Mouse (Mus musculus) c-Kit-positive CD71-positive TER-119-positive erythroid progenitor cells, embryonic 14.5 days (primary cell): ENCODE results near the gene Usp48.

Experiments used
- DNase-seq: peaks from one replicate; pipeline ENCODE4 v3.0.0-alpha.2; 2013; ENCODE audit warnings: low spot score

Usp48 gene

GRCm38 (mm10) chr4:137661547-137661946 is 68.0 kb downstream of the Usp48 start:
- DNase-seq = no peak

DNA sequence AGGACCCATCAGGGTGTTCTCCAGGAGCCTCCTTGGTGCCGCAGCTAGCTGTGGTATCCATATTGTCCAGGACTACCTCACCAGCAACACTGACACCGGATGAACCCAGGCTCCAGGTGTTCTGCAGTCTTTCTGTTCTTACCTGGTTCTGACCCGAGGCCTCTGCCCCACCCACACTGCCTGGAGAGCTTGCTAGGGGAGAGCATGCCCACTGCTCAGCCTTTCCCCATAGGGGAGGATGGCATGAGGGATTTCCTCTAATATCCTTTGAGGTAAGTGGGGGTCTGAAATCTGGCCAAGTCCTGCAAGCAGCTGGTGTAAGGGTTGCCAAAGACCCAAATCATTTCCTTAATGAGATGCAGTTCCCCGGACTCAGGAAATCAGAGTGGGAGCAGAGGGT is 69.9 kb downstream of the Usp48 start:
- no peak for DNase-seq

- no peak for DNase-seq
These were observed 71.0 kb downstream of the Usp48 start, which contains the start of gene Rap1gap for GRCm38 (mm10) chr4:137664433-137664979. TSS of gene Rap1gap (plus strand) at chr4:137664726.

DNA sequence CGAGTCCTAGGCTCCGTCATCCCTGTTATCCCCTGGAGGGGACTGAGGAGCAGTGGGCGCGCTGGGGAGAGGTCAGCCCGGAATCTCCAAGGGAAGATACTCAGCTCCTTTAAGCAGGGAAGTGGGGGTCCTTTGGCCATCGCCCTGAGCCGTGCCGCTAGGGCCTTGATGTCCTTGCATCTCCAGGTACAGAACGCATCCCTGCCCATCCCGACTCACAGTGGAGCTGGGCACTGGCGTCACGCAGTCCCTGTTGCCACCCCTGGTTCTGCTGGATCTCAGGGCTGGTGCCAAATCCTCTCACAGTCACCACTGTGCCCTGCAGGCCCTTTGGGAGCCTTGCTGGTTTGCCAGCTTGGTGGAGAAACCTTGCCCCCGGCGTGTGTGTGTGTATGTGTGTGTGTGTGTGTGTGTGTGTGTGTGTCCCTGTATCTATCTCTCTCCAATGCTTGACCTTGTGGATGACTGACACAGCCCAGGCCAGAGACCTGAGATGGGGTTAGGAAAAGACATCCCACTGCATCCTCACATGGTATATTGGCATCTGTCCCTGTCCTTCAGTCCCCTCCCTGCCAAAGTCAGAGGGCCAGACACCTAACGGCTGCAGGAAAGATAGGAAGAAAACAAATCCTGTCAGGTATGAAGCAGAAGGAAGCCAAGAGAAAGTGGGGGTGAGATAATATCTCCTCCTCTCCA is 71.6 kb downstream of the Usp48 start:
- no peak for DNase-seq

GRCm38 (mm10) chr4:137665791-137666190 is 72.2 kb downstream of the Usp48 start:
- DNase-seq = no peak

DNA sequence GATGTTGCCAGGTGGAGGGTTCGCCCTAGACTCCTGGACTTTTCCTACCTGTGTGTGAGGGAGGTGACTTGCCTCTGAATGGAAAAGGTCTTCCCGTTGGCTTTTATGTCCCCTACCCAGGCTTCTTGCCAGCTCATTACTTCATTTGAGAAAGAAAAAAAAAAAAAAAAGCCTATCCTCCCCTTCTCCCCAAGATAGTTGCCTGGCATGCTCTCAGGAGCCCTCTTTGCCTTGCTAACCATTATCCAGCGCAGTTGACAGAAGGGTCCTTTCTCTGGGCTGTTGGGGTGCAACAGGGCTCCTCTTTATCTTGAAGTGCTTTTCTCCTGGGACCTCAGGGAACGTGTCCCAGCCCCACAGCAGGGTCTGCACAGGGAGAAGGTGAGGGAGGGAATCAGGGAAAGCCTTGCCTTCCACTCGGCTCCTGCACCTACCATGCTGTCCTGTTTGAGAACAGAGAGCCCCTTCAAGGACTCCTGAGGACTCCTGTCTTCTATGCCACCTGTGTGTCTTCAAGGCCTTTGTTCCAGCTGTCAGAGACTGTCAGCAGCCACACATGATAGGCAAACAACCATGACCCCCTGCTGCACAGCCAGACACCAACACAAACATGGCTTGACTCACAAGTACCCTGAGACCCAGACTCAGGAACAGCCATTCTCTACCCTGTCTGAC is 72.9 kb downstream of the Usp48 start:
- no peak for DNase-seq

GRCm38 (mm10) chr4:137666958-137667345 is 73.4 kb downstream of the Usp48 start:
- DNase-seq = no peak

DNA sequence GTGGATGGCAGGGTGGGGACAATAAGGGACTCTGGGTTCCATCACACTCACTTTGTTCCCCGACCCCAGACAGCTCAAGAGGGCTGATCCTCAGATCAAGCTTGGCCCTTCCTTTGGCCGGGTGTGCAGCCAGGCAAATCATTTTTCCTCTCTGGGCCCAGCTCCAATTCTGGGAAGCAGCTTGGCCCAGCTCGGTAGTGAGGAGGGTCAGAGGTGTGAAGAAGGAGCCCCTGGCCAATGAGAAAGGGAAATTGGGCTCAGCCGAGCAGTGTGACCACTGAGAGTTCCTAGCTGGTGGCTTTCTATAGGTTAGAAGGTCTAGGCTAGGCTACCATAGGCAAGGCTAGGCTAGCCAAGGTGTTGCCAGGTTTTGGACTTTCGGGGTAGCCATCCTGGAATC is 74.2 kb downstream of the Usp48 start:
- no peak for DNase-seq

DNA sequence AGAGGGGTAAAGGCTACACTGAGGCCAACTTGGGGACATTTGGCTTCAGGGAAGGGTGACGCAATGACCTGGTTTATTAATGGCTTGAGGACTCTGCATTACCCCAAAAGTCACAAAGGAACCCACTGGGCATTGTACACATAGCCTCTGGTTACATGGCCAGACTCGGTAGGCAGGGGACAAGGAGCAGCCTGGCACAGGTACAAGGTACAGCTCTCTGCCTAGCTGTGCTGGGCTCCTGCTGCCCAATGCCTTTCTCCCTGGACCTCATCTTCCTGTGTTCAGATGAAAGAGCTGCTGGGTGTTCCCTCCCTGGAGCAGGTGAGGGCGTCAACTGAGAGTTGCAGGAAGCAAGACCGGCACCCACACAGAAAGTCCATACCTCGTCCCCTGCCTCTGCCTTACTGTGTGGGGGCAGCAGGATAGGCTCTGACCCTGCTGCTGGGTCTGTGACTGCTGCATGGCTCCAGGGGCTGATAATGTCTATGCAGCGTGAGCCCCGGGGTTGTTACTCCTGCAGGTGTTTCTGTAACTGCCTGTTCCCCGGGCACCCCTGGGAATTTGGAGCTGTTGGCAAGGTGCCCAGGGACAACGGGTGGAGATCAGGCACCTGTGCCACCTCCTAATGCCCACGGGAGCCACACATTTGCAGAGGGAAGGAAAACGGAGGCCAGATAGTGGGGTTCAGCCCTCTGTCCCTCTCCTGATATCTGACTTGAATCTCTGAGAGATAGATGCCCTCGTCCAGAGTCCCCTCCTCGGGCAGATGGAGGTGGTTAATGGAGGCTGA is 78.4 kb downstream of the Usp48 start:
- DNase-seq = no peak

DNA sequence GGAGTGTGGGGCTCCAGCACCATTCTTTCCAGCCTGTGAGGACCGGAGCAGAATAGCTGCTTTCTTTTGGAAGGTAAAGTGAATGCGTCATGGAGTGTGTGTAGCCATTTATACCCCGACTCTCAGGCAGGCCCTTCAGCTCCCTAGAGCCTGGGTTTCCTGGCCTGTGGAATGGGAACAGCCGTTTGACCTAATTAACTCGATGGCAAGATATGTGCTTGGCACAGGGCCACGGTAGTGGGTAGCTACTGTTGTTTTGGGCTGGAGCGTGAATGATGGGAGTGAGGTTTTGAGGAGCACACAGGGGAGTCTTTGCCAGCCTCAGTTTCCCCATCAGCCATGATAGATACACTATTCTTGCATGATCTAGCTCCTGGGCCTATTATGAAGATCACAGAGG is 82.0 kb downstream of the Usp48 start:
- DNase-seq = no peak

GRCm38 (mm10) chr4:137676057-137676456 is 82.5 kb downstream of the Usp48 start:
- peak; percentile 59 for DNase-seq

DNA sequence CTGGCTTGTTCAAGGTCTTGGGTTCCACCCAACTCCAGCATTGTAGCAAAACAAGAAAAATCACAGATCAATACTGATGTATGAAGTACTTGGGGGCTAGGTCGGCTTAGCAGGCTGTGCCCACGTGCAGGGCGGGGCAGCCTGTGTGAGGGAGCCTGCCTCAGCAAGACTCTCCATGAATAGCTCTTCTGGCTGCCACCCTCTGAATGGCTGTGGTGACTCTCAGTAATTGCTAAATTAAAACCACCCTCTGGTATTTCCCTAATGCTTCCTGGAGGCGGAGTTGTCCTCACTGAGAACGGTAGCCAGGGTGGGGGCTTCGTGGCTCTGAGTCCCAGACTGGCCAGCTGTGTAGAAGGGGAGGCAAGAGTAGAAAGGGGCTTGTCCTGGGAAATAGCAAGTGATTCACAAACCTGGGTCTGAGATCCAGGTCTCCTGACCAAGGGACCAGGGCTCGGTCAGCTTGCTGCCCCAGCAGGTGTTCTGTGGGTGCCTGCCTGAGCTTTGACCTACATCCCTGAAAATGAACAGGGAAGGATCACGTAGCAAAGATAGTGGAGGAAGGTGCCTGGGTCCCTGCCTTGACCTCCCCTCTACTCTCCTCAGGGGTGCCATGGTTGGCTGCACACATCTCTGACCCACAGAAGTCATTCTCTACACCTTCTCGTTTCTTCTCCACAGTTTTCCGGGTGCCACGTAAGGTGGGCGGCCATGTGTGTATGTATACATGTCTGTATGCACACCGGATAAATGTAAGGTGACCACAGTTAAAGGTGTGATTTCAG is 83.3 kb downstream of the Usp48 start:
- no peak for DNase-seq

DNA sequence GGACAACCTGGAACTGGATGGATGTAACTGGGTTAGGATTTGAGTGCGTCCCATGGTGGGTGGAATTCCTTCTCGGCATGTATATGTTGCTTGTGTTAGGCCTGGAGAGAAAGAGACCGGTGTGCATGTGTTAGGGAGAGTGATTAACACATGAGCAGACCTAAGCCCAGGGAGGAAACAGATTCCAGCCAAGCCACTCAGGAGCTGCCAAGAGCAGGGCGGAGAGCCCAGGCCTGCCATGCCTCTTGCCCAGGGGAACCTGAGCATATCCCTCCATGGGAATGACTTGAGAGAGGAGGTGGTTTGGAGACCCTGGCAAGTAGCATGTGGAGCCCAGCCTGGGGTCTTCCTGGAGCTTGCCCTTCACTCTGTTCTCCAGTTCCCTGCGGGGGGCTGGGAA is 84.4 kb downstream of the Usp48 start:
- DNase-seq = no peak

DNA sequence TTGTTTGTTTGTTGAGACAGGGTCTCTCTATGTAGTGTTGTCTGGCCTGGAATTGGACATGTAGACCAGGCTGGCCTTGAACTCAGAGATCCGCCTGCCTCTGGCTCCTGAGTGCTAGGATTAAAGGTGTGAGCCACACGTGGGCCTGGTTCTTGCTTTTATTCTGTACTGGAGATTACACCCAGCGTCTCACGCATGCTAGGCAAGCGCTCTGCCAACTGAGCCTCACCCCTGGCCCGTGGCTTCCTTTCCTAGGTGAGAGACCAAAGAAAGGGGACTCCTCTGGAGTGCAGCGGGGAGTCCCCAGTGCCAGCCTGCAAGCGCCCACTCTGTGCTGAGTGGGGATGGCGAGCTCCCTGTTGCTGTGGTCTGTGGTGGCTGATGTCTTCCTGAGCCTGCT is 85.0 kb downstream of the Usp48 start:
- no peak for DNase-seq

DNA sequence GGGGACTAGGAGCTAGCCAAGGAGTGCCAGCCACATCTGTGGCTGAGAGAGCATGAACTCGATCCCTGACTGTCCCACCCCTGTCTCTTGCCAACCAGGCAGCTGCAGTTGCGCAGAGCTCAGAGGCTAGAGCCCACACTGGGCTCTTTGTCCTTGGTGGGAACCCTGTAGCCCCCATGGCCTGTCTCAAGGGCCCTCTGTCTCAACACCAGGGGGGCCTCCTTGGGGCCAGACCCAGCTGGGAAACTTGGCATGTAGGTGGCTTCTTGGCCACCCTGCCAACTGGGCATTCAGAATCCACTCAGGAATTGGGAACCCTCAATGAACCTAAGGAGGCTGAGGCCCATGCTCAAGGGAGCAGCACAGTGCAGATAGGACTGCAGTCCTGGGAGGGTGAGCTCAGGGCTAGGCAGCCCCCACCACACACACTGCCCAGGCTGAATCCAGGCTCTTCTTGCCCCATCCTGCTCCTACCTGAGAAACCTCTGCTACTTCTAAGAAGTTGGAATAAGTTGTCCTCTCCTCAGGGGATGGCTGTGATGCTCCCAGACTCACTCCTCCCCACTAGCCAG is 86.5 kb downstream of the Usp48 start:
- DNase-seq = no peak

DNA sequence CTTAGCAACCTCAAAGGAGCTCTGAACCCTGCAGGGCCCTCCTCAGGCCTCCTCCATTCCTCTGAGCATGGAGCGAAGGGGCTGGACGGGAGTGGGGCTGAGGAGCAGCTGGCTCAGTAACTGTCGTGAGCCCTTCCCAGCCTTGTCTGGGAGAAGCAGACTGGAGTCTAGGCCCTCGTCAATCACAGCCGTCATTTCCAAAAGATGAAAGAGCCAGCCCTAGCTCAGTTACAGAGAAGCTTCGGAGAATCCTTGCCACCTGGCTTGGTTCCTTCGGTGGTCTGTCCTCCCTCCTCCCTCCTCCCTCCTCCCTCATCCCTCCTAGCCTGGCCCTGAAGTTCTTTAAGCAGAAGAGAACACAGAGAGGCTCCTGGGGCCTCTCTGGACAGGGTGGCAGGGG is 87.2 kb downstream of the Usp48 start:
- no peak for DNase-seq

GRCm38 (mm10) chr4:137681408-137682104 is 88.0 kb downstream of the Usp48 start:
- no peak for DNase-seq

DNA sequence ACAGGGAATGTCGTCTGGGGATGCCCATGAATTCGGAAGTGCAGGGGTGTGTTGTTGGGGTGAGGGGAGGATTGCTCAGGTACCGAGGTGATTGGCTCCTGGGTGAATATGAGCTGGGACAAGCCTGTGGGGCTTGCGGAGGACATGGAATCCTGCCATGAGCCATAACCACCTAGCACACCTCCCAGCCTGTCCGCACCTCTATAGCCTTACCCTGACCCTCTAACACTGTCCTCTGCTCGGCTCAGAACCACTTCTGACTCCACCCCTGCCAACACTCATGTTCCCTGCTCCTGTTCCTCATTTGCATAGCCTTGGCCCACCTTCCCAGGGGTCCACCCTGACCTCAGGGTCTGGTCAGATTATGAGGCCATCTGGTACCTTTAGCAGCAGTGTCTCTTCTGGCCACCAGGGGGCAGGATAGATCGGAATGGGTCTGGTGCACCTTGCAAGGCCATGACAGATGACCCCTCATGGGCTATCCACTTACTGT is 89.5 kb downstream of the Usp48 start:
- peak; percentile 25 for DNase-seq

GRCm38 (mm10) chr4:137684830-137685343 is 91.3 kb downstream of the Usp48 start:
- no peak for DNase-seq

DNA sequence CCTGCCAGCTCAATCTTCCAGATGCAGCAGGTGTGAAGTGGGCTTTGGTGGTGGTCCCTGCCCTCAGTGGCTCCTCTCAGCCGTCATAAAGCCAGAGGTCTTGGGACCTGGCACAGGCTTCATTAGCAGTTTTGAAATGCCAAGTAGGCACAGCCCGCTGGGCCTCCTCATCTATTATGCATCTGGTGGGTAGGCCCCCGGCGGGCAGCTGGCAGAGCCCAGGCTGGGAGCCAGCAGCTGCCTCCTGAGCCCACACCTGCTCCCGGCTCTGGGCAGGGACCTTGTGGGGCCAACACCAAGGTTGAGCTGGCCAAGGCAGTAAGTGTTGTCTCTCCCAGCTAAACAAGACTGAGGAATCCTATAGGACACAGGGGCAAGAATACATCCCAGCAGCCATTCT is 92.7 kb downstream of the Usp48 start:
- no peak for DNase-seq
